Mouse (Mus musculus): Measurements from ENCODE around the gene Ak8. TPM values are rescaled to one million over a fixed set of nuclear protein-coding genes. Genes with fewer than 3 reads are reported as not detected.

Gene Ak8
- polyA plus RNA-seq, 1 experiment from 2014 or later, result 2.7 TPM

GRCm38 (mm10) chr2:28680710-28681109, 19.3 kb upstream of the Ak8 start:
- Histone ChIP-seq H3K4me3 (replicated peaks; ENCODE audit: low read length) (no peak overlapping the region), H3K9me3 (ENCODE audit: control insufficient read depth, low read length) (no peaks in the 10 kb centered on the region), H3K27ac (no peak overlapping the region), H3K4me2 (replicated peaks) (no peak overlapping the region), H3K9ac (no peak overlapping the region), H3K27me3 (ENCODE audit: control insufficient read depth, insufficient read depth, low read length) (no peaks in the 10 kb centered on the region), H3K4me1 (replicated peaks; ENCODE audit: control insufficient read depth, insufficient read depth, low read length) (no peaks in the 10 kb centered on the region), H3K36me3 (replicated peaks; ENCODE audit: control insufficient read depth, insufficient read depth) (peaks cover 100% of the 10 kb centered on the region)
- ATAC-seq (ENCODE audit: low FRiP score), result no peak
- DNase-seq (ENCODE audit: low spot score), result peak; percentile 69
- WGBS, result 24% methylated on average over 4 of the region's 4 CpGs

GRCm38 (mm10) chr2:28681718-28682117, 18.2 kb upstream of the Ak8 start:
- Histone ChIP-seq H3K4me2 (replicated peaks) (no peak overlapping the region), H3K9me3 (ENCODE audit: control insufficient read depth, low read length) (no peaks in the 10 kb centered on the region), H3K27ac (no peak overlapping the region), H3K4me1 (replicated peaks; ENCODE audit: control insufficient read depth, insufficient read depth, low read length) (no peaks in the 10 kb centered on the region), H3K9ac (no peak overlapping the region), H3K27me3 (ENCODE audit: control insufficient read depth, insufficient read depth, low read length) (no peaks in the 10 kb centered on the region), H3K4me3 (replicated peaks; ENCODE audit: low read length) (no peak overlapping the region), H3K36me3 (replicated peaks; ENCODE audit: control insufficient read depth, insufficient read depth) (peaks cover 100% of the 10 kb centered on the region)
- ATAC-seq (ENCODE audit: low FRiP score), result no peak
- DNase-seq (ENCODE audit: low spot score), result no peak
- 84% methylated on average over 4 of the region's 4 CpGs for WGBS

DNA sequence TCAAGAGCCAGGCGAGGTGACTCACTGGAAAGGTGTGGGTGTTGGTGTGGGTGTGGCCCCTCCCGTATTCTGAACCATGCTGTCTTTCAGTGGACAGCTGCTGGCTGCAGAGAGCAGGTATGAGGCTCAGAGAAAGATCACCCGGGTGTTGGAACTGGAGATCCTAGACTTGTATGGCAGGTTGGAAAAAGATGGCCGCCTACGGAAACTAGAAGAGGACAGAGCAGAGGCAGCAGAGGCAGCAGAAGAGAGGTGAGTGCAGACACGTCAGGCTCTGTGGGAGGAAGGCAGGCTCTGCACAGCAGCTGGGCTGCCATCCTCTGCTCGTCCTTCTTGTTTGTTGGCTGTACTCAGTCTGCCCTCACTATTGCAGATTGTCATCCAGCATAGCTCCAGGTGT, 14.1 kb upstream of the Ak8 start:
- DNase-seq (ENCODE audit: low spot score), result no peak
- Histone ChIP-seq H3K4me3 (replicated peaks; ENCODE audit: low read length) (no peak overlapping the region), H3K9ac (no peak overlapping the region), H3K36me3 (replicated peaks; ENCODE audit: control insufficient read depth, insufficient read depth) (peaks cover 84% of the 10 kb centered on the region), H3K4me1 (replicated peaks; ENCODE audit: control insufficient read depth, insufficient read depth, low read length) (no peaks in the 10 kb centered on the region), H3K27ac (no peak overlapping the region), H3K4me2 (replicated peaks) (no peak overlapping the region), H3K9me3 (ENCODE audit: control insufficient read depth, low read length) (no peaks in the 10 kb centered on the region), H3K27me3 (ENCODE audit: control insufficient read depth, insufficient read depth, low read length) (no peaks in the 10 kb centered on the region)
- no peak for ATAC-seq (ENCODE audit: low FRiP score)
- 93% methylated on average over 7 of the region's 7 CpGs for WGBS

DNA sequence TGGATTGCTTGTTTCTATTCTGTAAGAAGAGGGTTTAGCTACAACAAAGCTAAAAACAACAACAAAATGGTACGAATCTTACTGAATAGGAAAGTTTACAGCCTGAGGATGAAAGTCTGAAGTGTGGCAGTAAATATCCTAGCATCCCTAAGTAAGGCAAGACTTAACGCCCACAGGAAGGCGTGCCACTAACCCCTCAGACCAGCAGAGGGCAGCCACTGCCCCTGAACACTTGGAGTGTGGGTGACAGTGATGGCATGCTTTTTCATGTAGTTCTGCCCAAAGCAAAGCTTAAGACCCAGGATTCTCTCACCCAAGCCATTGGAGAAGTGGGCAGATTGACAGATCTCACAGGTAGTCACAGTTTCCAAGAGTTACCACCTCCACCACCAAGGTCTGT, 11.5 kb upstream of the Ak8 start:
- 48% methylated on average over 3 of the region's 3 CpGs for WGBS
- Histone ChIP-seq H3K9me3 (ENCODE audit: control insufficient read depth, low read length) (no peaks in the 10 kb centered on the region), H3K27me3 (ENCODE audit: control insufficient read depth, insufficient read depth, low read length) (no peaks in the 10 kb centered on the region), H3K9ac (no peak overlapping the region), H3K4me1 (replicated peaks; ENCODE audit: control insufficient read depth, insufficient read depth, low read length) (no peaks in the 10 kb centered on the region), H3K4me3 (replicated peaks; ENCODE audit: low read length) (no peak overlapping the region), H3K27ac (no peak overlapping the region), H3K4me2 (replicated peaks) (no peak overlapping the region), H3K36me3 (replicated peaks; ENCODE audit: control insufficient read depth, insufficient read depth) (peaks cover 62% of the 10 kb centered on the region)
- DNase-seq (ENCODE audit: low spot score) (peak; percentile 55), ATAC-seq (ENCODE audit: low FRiP score) (no peak)

DNA sequence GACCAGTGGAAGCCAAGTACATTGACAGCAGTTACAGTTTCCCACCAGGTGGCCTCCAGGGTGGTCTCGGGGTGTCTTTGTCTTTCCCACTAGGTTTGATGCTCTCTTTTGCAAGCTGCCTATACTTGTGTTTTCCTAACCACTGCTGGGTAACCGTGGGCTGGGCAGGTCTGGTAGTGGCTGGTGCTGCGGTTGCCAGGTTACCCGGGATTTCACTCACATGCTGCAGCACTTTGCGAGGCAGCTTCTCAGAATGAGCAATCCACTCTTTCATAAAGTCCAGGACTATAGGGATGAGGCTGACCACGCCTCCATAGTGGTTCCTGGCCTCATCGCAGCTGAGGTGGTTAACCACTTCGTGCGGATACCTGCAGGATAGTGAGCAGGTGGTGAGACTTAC, 7.3 kb upstream of the Ak8 start:
- WGBS, result 67% methylated on average over 9 of the region's 9 CpGs
- H3K27ac ChIP-seq, result no peak overlapping the region
- H3K9me3 ChIP-seq (ENCODE audit: control insufficient read depth, low read length), result no peaks in the 10 kb centered on the region
- H3K4me2 ChIP-seq (replicated peaks), result no peak overlapping the region
- ATAC-seq (ENCODE audit: low FRiP score) (no peak), DNase-seq (ENCODE audit: low spot score) (no peak)
- H3K36me3 ChIP-seq (replicated peaks; ENCODE audit: control insufficient read depth, insufficient read depth), result peaks cover 19% of the 10 kb centered on the region
- no peak overlapping the region for H3K4me3 ChIP-seq (replicated peaks; ENCODE audit: low read length)
- H3K27me3 ChIP-seq (ENCODE audit: control insufficient read depth, insufficient read depth, low read length), result peaks cover 3% of the 10 kb centered on the region; the same call in 1 of the 2 replicates
- H3K4me1 ChIP-seq (replicated peaks; ENCODE audit: control insufficient read depth, insufficient read depth, low read length), result no peaks in the 10 kb centered on the region
- no peak overlapping the region for H3K9ac ChIP-seq

DNA sequence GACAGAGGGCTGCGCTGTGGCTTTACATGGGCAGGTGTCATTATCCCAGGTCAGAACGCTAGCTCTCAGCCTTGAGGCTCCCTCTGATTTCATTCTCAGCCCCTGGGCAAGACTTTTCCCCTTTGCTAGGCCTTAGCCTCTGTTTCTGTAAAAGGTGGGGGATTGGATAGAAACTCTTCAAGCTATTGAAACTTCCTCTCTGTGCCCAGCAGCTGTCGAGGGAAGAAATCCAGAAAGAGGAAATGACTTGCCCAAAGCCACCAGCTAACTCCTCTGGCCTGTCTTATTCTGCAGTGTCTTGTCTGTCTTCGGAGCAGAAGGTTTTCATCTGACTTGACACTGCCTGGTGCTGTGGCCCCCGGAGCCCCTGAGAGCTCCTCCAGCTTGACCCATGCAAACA, 1.4 kb upstream of the Ak8 start:
- H3K27ac ChIP-seq, result no peak overlapping the region
- H3K9me3 ChIP-seq (ENCODE audit: control insufficient read depth, low read length), result no peaks in the 10 kb centered on the region
- WGBS, result 77% methylated on average over 5 of the region's 5 CpGs
- H3K4me2 ChIP-seq (replicated peaks), result peak overlapping the region; percentile 97; the same call in 1 of the 2 replicates
- ATAC-seq (ENCODE audit: low FRiP score) (no peak), DNase-seq (ENCODE audit: low spot score) (no peak)
- no peaks in the 10 kb centered on the region for H3K36me3 ChIP-seq (replicated peaks; ENCODE audit: control insufficient read depth, insufficient read depth)
- H3K4me3 ChIP-seq (replicated peaks; ENCODE audit: low read length), result no peak overlapping the region
- H3K27me3 ChIP-seq (ENCODE audit: control insufficient read depth, insufficient read depth, low read length), result peaks cover 3% of the 10 kb centered on the region; the same call in 1 of the 2 replicates
- H3K9ac ChIP-seq, result no peak overlapping the region
- H3K4me1 ChIP-seq (replicated peaks; ENCODE audit: control insufficient read depth, insufficient read depth, low read length), result peaks cover 12% of the 10 kb centered on the region

- H3K4me3 ChIP-seq (replicated peaks; ENCODE audit: low read length), result no peak overlapping the region
- no peak for ATAC-seq (ENCODE audit: low FRiP score)
- H3K27me3 ChIP-seq (ENCODE audit: control insufficient read depth, insufficient read depth, low read length), result no peaks in the 10 kb centered on the region
- no peak overlapping the region for H3K4me2 ChIP-seq (replicated peaks)
- H3K9ac ChIP-seq, result no peak overlapping the region
- H3K9me3 ChIP-seq (ENCODE audit: control insufficient read depth, low read length), result no peaks in the 10 kb centered on the region
- 69% methylated on average over 8 of the region's 8 CpGs for WGBS
- H3K27ac ChIP-seq, result no peak overlapping the region
- no peaks in the 10 kb centered on the region for H3K36me3 ChIP-seq (replicated peaks; ENCODE audit: control insufficient read depth, insufficient read depth)
- DNase-seq (ENCODE audit: low spot score), result no peak
- peaks cover 12% of the 10 kb centered on the region for H3K4me1 ChIP-seq (replicated peaks; ENCODE audit: control insufficient read depth, insufficient read depth, low read length)
Measured at GRCm38 (mm10) chr2:28701646-28702262, 1.8 kb downstream of the Ak8 start.

- H3K9ac ChIP-seq, result no peak overlapping the region
- H3K4me1 ChIP-seq (replicated peaks; ENCODE audit: control insufficient read depth, insufficient read depth, low read length), result peaks cover 7% of the 10 kb centered on the region; the same call in 1 of the 2 replicates
- no peak overlapping the region for H3K4me2 ChIP-seq (replicated peaks)
- ATAC-seq (ENCODE audit: low FRiP score) (no peak), DNase-seq (ENCODE audit: low spot score) (no peak)
- H3K9me3 ChIP-seq (ENCODE audit: control insufficient read depth, low read length), result no peaks in the 10 kb centered on the region
- H3K4me3 ChIP-seq (replicated peaks; ENCODE audit: low read length), result no peak overlapping the region
- H3K27ac ChIP-seq, result no peak overlapping the region
- no peaks in the 10 kb centered on the region for H3K27me3 ChIP-seq (ENCODE audit: control insufficient read depth, insufficient read depth, low read length)
- 77% methylated on average over 8 of the region's 8 CpGs for WGBS
- H3K36me3 ChIP-seq (replicated peaks; ENCODE audit: control insufficient read depth, insufficient read depth), result no peaks in the 10 kb centered on the region
Measured at GRCm38 (mm10) chr2:28706106-28706636, 6.2 kb downstream of the Ak8 start.

- Histone ChIP-seq H3K4me2 (replicated peaks) (no peak overlapping the region), H3K36me3 (replicated peaks; ENCODE audit: control insufficient read depth, insufficient read depth) (no peaks in the 10 kb centered on the region), H3K9ac (no peak overlapping the region), H3K27me3 (ENCODE audit: control insufficient read depth, insufficient read depth, low read length) (no peaks in the 10 kb centered on the region), H3K27ac (no peak overlapping the region), H3K4me3 (replicated peaks; ENCODE audit: low read length) (no peak overlapping the region), H3K4me1 (replicated peaks; ENCODE audit: control insufficient read depth, insufficient read depth, low read length) (peaks cover 7% of the 10 kb centered on the region; the same call in 1 of the 2 replicates), H3K9me3 (ENCODE audit: control insufficient read depth, low read length) (no peaks in the 10 kb centered on the region)
- DNase-seq (ENCODE audit: low spot score) (no peak), ATAC-seq (ENCODE audit: low FRiP score) (no peak)
- WGBS, result 84% methylated on average over 6 of the region's 6 CpGs
Measured at GRCm38 (mm10) chr2:28706787-28707186, 6.8 kb downstream of the Ak8 start.
